Mouse (Mus musculus) hindbrain, embryonic 14.5 days (tissue): ENCODE results near the gene Pdf. TPM values are rescaled to one million over a fixed set of nuclear protein-coding genes. Genes with fewer than 3 reads are reported as not detected.
A peak's percentile ranks its signal among the peaks of the same experiment; 100 is the strongest.
"Not testable (repeated sequence)": the region's sequence is repeated elsewhere in the genome, so short reads cannot be mapped to it uniquely, and the experiment has no call there.

Source experiments
- ATAC-seq: fragments of 200-750 bp; cut with Nextera tagmentation; 2 replicates; pipeline ENCODE4 v1.8.0; 2017; ENCODE audit warnings: moderate number of reproducible peaks, mild to moderate bottlenecking, moderate TSS enrichment, moderate library complexity; ENCODE audit not compliant: low FRiP score
- DNase-seq: peaks from one replicate; pipeline ENCODE4 v3.0.0-alpha.2; 2015; ENCODE audit warnings: low spot score
- H3K27ac ChIP-seq: fragments of 300-500 bp; sonication (generic); 2 replicates; pipeline ENCODE4 v1.5.1; 2014; ENCODE audit warnings: mild to moderate bottlenecking, moderate library complexity
- H3K27me3 ChIP-seq: fragments of 300-500 bp; sonication (generic); 2 replicates; pipeline ENCODE4 v1.6.1; 2014; ENCODE audit warnings: mild to moderate bottlenecking, low read length, mixed read lengths; ENCODE audit not compliant: control insufficient read depth, insufficient read depth
- H3K36me3 ChIP-seq: fragments of 300-500 bp; sonication (generic); replicated peaks from 2 replicates; pipeline ENCODE4 v1.6.1; 2014; ENCODE audit not compliant: control insufficient read depth, insufficient read depth
- H3K4me1 ChIP-seq: fragments of 300-500 bp; sonication (generic); replicated peaks from 2 replicates; pipeline ENCODE4 v1.6.1; 2014; ENCODE audit warnings: antibody characterized with exemption, low read length, mixed read lengths; ENCODE audit not compliant: control insufficient read depth, insufficient read depth
- H3K4me2 ChIP-seq: fragments of 300-500 bp; sonication (generic); replicated peaks from 2 replicates; pipeline ENCODE4 v1.6.1; 2014; ENCODE audit warnings: mild to moderate bottlenecking, moderate library complexity
- H3K4me3 ChIP-seq: fragments of 300-500 bp; sonication (generic); replicated peaks from 2 replicates; pipeline ENCODE4 v1.5.1; 2014; ENCODE audit warnings: mild to moderate bottlenecking, low read length
- H3K9ac ChIP-seq: fragments of 300-500 bp; sonication (generic); 2 replicates; pipeline ENCODE4 v1.6.1; 2014
- H3K9me3 ChIP-seq: fragments of 300-500 bp; sonication (generic); 2 replicates; pipeline ENCODE4 v1.6.1; 2016; ENCODE audit warnings: low read length; ENCODE audit not compliant: control insufficient read depth
- WGBS: fragments of 180-500 bp; shearing (Covaris S2); extraction: QIAGEN DNeasy Blood & Tissue Kit; methylation state at CpG from one replicate; pipeline ENCODE4 v1.1.7; 2014; 5-methylcytosine and 5-hydroxymethylcytosine counted together
- polyA plus RNA-seq: library from polyadenylated mRNA; unstranded; fragments of >200 nt; fragmentation: Nextera tagmentation; extraction: Ambion mirVana; gene quantifications from 2 replicates; pipeline ENCODE4 v1.2.1, GENCODE M21; 2014

Gene Pdf
- polyA plus RNA-seq, 1 experiment from 2014 or later = 32.1 TPM

GRCm38 (mm10) chr8:107046976-107047375 is 1.4 kb downstream of the Pdf start:
- H3K4me1 ChIP-seq = peaks cover 17% of the 10 kb centered on the region; the same call in 1 of the 2 replicates
- no peak overlapping the region for H3K27ac ChIP-seq
- H3K4me3 ChIP-seq = no peak overlapping the region
- peaks cover 79% of the 10 kb centered on the region for H3K36me3 ChIP-seq
- H3K9me3 ChIP-seq = no peaks in the 10 kb centered on the region
- no peaks in the 10 kb centered on the region for H3K27me3 ChIP-seq
- ATAC-seq (no peak), DNase-seq (no peak)
- H3K4me2 ChIP-seq = peak overlapping the region; percentile 92; the same call in 1 of the 2 replicates
- WGBS = 86% methylated on average over 5 of the region's 5 CpGs
- H3K9ac ChIP-seq = no peak overlapping the region

- Histone ChIP-seq H3K27ac (no peak overlapping the region), H3K4me2 (no peak overlapping the region), H3K4me3 (no peak overlapping the region), H3K36me3 (peaks cover 79% of the 10 kb centered on the region), H3K4me1 (peaks cover 17% of the 10 kb centered on the region; the same call in 1 of the 2 replicates), H3K27me3 (no peaks in the 10 kb centered on the region), H3K9ac (no peak overlapping the region), H3K9me3 (no peaks in the 10 kb centered on the region)
- 94% methylated on average over 6 of the region's 6 CpGs for WGBS
- DNase-seq (no peak), ATAC-seq (no peak)
Observed at GRCm38 (mm10) chr8:107045478-107045877, 2.9 kb downstream of the Pdf start.

- ATAC-seq = no peak
Observed at GRCm38 (mm10) chr8:107040632-107041031, 7.8 kb downstream of the Pdf start.

GRCm38 (mm10) chr8:107036626-107037025 is 11.8 kb downstream of the Pdf start:
- no peak overlapping the region for H3K27ac ChIP-seq
- H3K4me3 ChIP-seq = no peak overlapping the region
- H3K36me3 ChIP-seq = peaks cover 51% of the 10 kb centered on the region
- H3K4me1 ChIP-seq = peaks cover 14% of the 10 kb centered on the region
- no peaks in the 10 kb centered on the region for H3K27me3 ChIP-seq
- DNase-seq = no peak
- no peak for ATAC-seq
- no peak overlapping the region for H3K4me2 ChIP-seq
- no peak overlapping the region for H3K9ac ChIP-seq
- WGBS = 90% methylated on average over 8 of the region's 8 CpGs
- H3K9me3 ChIP-seq = no peaks in the 10 kb centered on the region

More at GRCm38 (mm10) chr8:107040632-107041031, 7.8 kb downstream of the Pdf start:
- Histone ChIP-seq H3K4me2 (no peak overlapping the region), H3K4me3 (no peak overlapping the region), H3K9me3 (no peaks in the 10 kb centered on the region), H3K36me3 (peaks cover 90% of the 10 kb centered on the region), H3K27me3 (no peaks in the 10 kb centered on the region), H3K4me1 (no peaks in the 10 kb centered on the region), H3K27ac (no peak overlapping the region), H3K9ac (no peak overlapping the region)
- DNase-seq = no peak
- 90% methylated on average over 7 of the region's 7 CpGs for WGBS

GRCm38 (mm10) chr8:107035641-107036040 is 12.8 kb downstream of the Pdf start:
- 95% methylated on average over 3 of the region's 3 CpGs for WGBS
- no peak overlapping the region for H3K4me3 ChIP-seq
- ATAC-seq = no peak

GRCm38 (mm10) chr8:107033609-107034008 is 14.8 kb downstream of the Pdf start:
- Histone ChIP-seq H3K4me1 (peaks cover 14% of the 10 kb centered on the region), H3K36me3 (peaks cover 21% of the 10 kb centered on the region)
- H3K27me3 ChIP-seq, ATAC-seq, H3K9ac ChIP-seq, H3K9me3 ChIP-seq, H3K4me3 ChIP-seq, DNase-seq, H3K27ac ChIP-seq, H3K4me2 ChIP-seq: not testable (repeated sequence)
- 94% methylated on average over 2 of the region's 2 CpGs for WGBS

More at GRCm38 (mm10) chr8:107035641-107036040, 12.8 kb downstream of the Pdf start:
- no peak for DNase-seq
- H3K9me3 ChIP-seq = no peaks in the 10 kb centered on the region
- peaks cover 41% of the 10 kb centered on the region for H3K36me3 ChIP-seq
- H3K4me2 ChIP-seq = no peak overlapping the region
- H3K9ac ChIP-seq = no peak overlapping the region
- H3K4me1 ChIP-seq = peaks cover 14% of the 10 kb centered on the region
- no peaks in the 10 kb centered on the region for H3K27me3 ChIP-seq
- H3K27ac ChIP-seq = no peak overlapping the region

GRCm38 (mm10) chr8:107031577-107032090 is 16.8 kb downstream of the Pdf start:
- peak overlapping the region; percentile 84 for H3K27ac ChIP-seq
- peak overlapping the region; percentile 80 for H3K4me2 ChIP-seq
- ATAC-seq (no peak; the same call in 1 of the 2 replicates), DNase-seq (no peak)
- H3K4me3 ChIP-seq = peak overlapping the region; percentile 99
- peaks cover 14% of the 10 kb centered on the region for H3K4me1 ChIP-seq
- H3K9me3 ChIP-seq = no peaks in the 10 kb centered on the region
- no peaks in the 10 kb centered on the region for H3K27me3 ChIP-seq
- under 1% methylated on average over 33 of the region's 40 CpGs for WGBS
- H3K9ac ChIP-seq = peak overlapping the region; percentile 99
- H3K36me3 ChIP-seq = peaks cover 11% of the 10 kb centered on the region

- Histone ChIP-seq H3K9me3 (no peaks in the 10 kb centered on the region), H3K9ac (peak within 1 kb of the TSS; percentile 99), H3K36me3 (peaks cover 3% of the 10 kb centered on the region; the same call in 1 of the 2 replicates), H3K27ac (peak within 1 kb of the TSS; percentile 84), H3K27me3 (no peaks in the 10 kb centered on the region), H3K4me1 (peaks cover 14% of the 10 kb centered on the region), H3K4me2 (peak within 1 kb of the TSS; percentile 80), H3K4me3 (peak within 1 kb of the TSS; percentile 99)
- WGBS = 5% methylated on average over 66 of the region's 66 CpGs
- DNase-seq (peak; percentile 96), ATAC-seq (peak; percentile 95)
Observed at GRCm38 (mm10) chr8:107030650-107031576, 17.5 kb downstream of the Pdf start, which contains the start of gene Vps4a. Vps4a (plus strand) TSS chr8:107031222.

GRCm38 (mm10) chr8:107030058-107030457 is 18.4 kb downstream of the Pdf start:
- H3K9ac ChIP-seq = no peak overlapping the region
- H3K4me1 ChIP-seq = peaks cover 14% of the 10 kb centered on the region
- H3K9me3 ChIP-seq = no peaks in the 10 kb centered on the region
- no peak overlapping the region for H3K27ac ChIP-seq
- no peak for DNase-seq
- H3K4me2 ChIP-seq = no peak overlapping the region
- no peak for ATAC-seq
- H3K4me3 ChIP-seq = no peak overlapping the region
- H3K36me3 ChIP-seq = no peaks in the 10 kb centered on the region
- WGBS = 79% methylated on average over 5 of the region's 5 CpGs
- H3K27me3 ChIP-seq = no peaks in the 10 kb centered on the region
